Mouse (Mus musculus) liver, embryonic 14.5 days (tissue): ENCODE results near the gene Trim58. TPM values are rescaled to one million over a fixed set of nuclear protein-coding genes. Genes with fewer than 3 reads are reported as not detected.

Experiments used
- ATAC-seq: fragments of 200-750 bp; cut with Nextera tagmentation; 2 replicates; pipeline ENCODE4 v1.8.0; 2017; ENCODE audit warnings: moderate number of reproducible peaks, mild to moderate bottlenecking, moderate library complexity; ENCODE audit not compliant: insufficient read depth
- DNase-seq, 3 experiments: peaks; one replicate each; pipeline ENCODE4 v3.0.0-alpha.2; 2012 to 2013; ENCODE audit warnings: low read depth in 3 of 3, low spot score in 3 of 3
- H3K27ac ChIP-seq: fragments of 300-500 bp; sonication (generic); 2 replicates; pipeline ENCODE4 v1.5.1; 2014; ENCODE audit warnings: moderate library complexity, mild to moderate bottlenecking, control low read depth, inconsistent platforms
- H3K27me3 ChIP-seq: fragments of 300-500 bp; sonication (generic); 2 replicates; pipeline ENCODE4 v1.6.1; 2014; ENCODE audit warnings: mild to moderate bottlenecking, low read length, moderate library complexity; ENCODE audit not compliant: control insufficient read depth, insufficient read depth
- H3K36me3 ChIP-seq: fragments of 300-500 bp; sonication (generic); replicated peaks from 2 replicates; pipeline ENCODE4 v1.6.1; 2014; ENCODE audit warnings: low read depth; ENCODE audit not compliant: control insufficient read depth, insufficient read depth
- H3K4me1 ChIP-seq, 2 experiments: fragments of 200-500 bp in 1 of 2; fragments of 300-500 bp in 1 of 2; sonication (generic) in 1 of 2; replicated peaks; 2 replicates each; pipeline ENCODE4 v1.6.1; 2012 to 2014; ENCODE audit warnings: antibody characterized with exemption in 1 of 2, inconsistent platforms in 1 of 2, low read length in 1 of 2; ENCODE audit not compliant: control insufficient read depth in 2 of 2, insufficient read depth in 2 of 2
- H3K4me2 ChIP-seq: fragments of 300-500 bp; sonication (generic); 2 replicates; pipeline ENCODE4 v1.6.1; 2014; ENCODE audit warnings: low read depth, mild to moderate bottlenecking, control low read depth, moderate library complexity
- H3K4me3 ChIP-seq, 2 experiments: fragments of 200-500 bp in 1 of 2; fragments of 300-500 bp in 1 of 2; sonication (generic) in 1 of 2; 2 replicates each; pipeline ENCODE4 v1.5.1; 2012 to 2014; ENCODE audit warnings: low read depth in 2 of 2, low read length in 2 of 2, mild to moderate bottlenecking in 2 of 2, control low read depth in 1 of 2, inconsistent platforms in 1 of 2, moderate library complexity in 1 of 2; ENCODE audit not compliant: insufficient read depth in 1 of 2
- H3K9ac ChIP-seq: fragments of 300-500 bp; sonication (generic); replicated peaks from 2 replicates; pipeline ENCODE4 v1.6.1; 2014; ENCODE audit warnings: mild to moderate bottlenecking, control low read depth, moderate library complexity
- H3K9me3 ChIP-seq: fragments of 300-500 bp; sonication (generic); 2 replicates; pipeline ENCODE4 v1.6.1; 2016; ENCODE audit warnings: low read length, mixed read lengths; ENCODE audit not compliant: control insufficient read depth
- CTCF ChIP-seq: IDR thresholded peaks from 2 replicates; pipeline ENCODE4 v1.5.1; 2016; ENCODE audit warnings: antibody characterized with exemption, low read depth, control low read depth
- EP300 ChIP-seq: IDR thresholded peaks from 2 replicates; pipeline ENCODE4 v1.6.1; 2016; ENCODE audit warnings: antibody characterized with exemption, low read depth
- whole genome bisulfite sequencing: fragments of 180-500 bp; shearing (Covaris S2); extraction: QIAGEN DNeasy Blood & Tissue Kit; methylation state at CpG from one replicate; pipeline ENCODE4 v1.1.7; 2014; ENCODE audit not compliant: insufficient replicate concordance; 5-methylcytosine and 5-hydroxymethylcytosine counted together
- polyA plus RNA-seq, 2 experiments: library from polyadenylated mRNA; depleted of rRNA in 1 of 2; stranded (reverse) in 1 of 2; unstranded in 1 of 2; fragments of >200 nt; fragmentation: Nextera tagmentation in 1 of 2; extraction: Ambion mirVana in 1 of 2; gene quantifications; 2 replicates each; pipeline versions ENCODE4 v1.2.1 to v1.2.3; 2012 to 2014

Trim58 gene
- polyA plus RNA-seq (2012; rRNA removed), result 9.1 and 10.5 TPM in 2 replicates
- 10.5 and 11.8 TPM in 2 replicates for polyA plus RNA-seq (2014; fragmentation: Nextera tagmentation; extraction: Ambion mirVana)

GRCm38 (mm10) chr11:58640272-58640867 is at the start of gene Trim58:
Gene Trim58, plus strand, starts transcription at chr11:58640465.
- DNase-seq (peak in 1 of 3 experiments; percentile 58), ATAC-seq (peak; percentile 45)
- Histone ChIP-seq H3K9me3 (no peaks in the 10 kb centered on the region), H3K9ac (peak within 1 kb of the TSS; percentile 98), H3K4me2 (peak within 1 kb of the TSS; percentile 75), H3K27me3 (no peaks in the 10 kb centered on the region), H3K4me1 (peaks cover 21 to 25% of the 10 kb centered on the region in 2 experiments), H3K36me3 (peaks cover 27% of the 10 kb centered on the region), H3K4me3 (peak within 1 kb of the TSS; percentile 77 to 80), H3K27ac (peak within 1 kb of the TSS; percentile 98)
- TF ChIP-seq EP300 (0 out of 2 replicates have a peak, but pooled peaks have one; percentile 8), CTCF (peak; percentile 18; the same call in 1 of the 2 replicates)
- 2% methylated on average over 34 of the region's 34 CpGs for WGBS

GRCm38 (mm10) chr11:58594814-58595213 is 45.5 kb upstream of the Trim58 start, which contains the start of gene Olfr324:
Gene Olfr324, plus strand, starts transcription at chr11:58595114.
- Histone ChIP-seq H3K4me3 (no peak within 1 kb of the TSS), H3K27me3 (no peaks in the 10 kb centered on the region), H3K4me1 (peaks cover 0 to 2% of the 10 kb centered on the region in 2 experiments; a peak in 1 of 4 replicates), H3K4me2 (no peak within 1 kb of the TSS), H3K9me3 (no peaks in the 10 kb centered on the region), H3K9ac (no peak within 1 kb of the TSS), H3K27ac (no peak within 1 kb of the TSS), H3K36me3 (no peaks in the 10 kb centered on the region)
- DNase-seq (no peak), ATAC-seq (no peak)
- WGBS, result 58% methylated on average over 6 of the region's 6 CpGs
- TF ChIP-seq CTCF (no peak), EP300 (no peak)

- H3K27me3 ChIP-seq, result no peaks in the 10 kb centered on the region
- no peak overlapping the region for H3K9ac ChIP-seq
- DNase-seq (peak in 2 of 3 experiments; percentile 67 to 68), ATAC-seq (no peak)
- H3K9me3 ChIP-seq, result no peaks in the 10 kb centered on the region
- no peak overlapping the region for H3K4me2 ChIP-seq
- WGBS, result 55% methylated on average over 13 of the region's 13 CpGs
- H3K4me1 ChIP-seq, result peaks cover 0 to 2% of the 10 kb centered on the region in 2 experiments; a peak in 1 of 4 replicates
- TF ChIP-seq EP300 (no peak), CTCF (no peak)
- H3K4me3 ChIP-seq, result no peak overlapping the region
- no peaks in the 10 kb centered on the region for H3K36me3 ChIP-seq
- H3K27ac ChIP-seq, result no peak overlapping the region
These were observed 42.4 kb upstream of the Trim58 start for GRCm38 (mm10) chr11:58597837-58598236.

GRCm38 (mm10) chr11:58602062-58602461 is 38.2 kb upstream of the Trim58 start:
- DNase-seq, result no peak
- H3K9ac ChIP-seq, result no peak overlapping the region
- ATAC-seq, result no peak
- no peaks in the 10 kb centered on the region for H3K9me3 ChIP-seq
- no peak overlapping the region for H3K4me2 ChIP-seq
- no peak overlapping the region for H3K27ac ChIP-seq
- H3K4me1 ChIP-seq, result peaks cover 3 to 8% of the 10 kb centered on the region in 2 experiments; a peak in 1 of 4 replicates
- H3K4me3 ChIP-seq, result no peak overlapping the region
- TF ChIP-seq EP300, result no peak
- no peak for TF ChIP-seq CTCF
- H3K36me3 ChIP-seq, result no peaks in the 10 kb centered on the region
- no peaks in the 10 kb centered on the region for H3K27me3 ChIP-seq

GRCm38 (mm10) chr11:58602800-58603560 is 37.3 kb upstream of the Trim58 start:
- TF ChIP-seq EP300 (no peak), CTCF (no peak)
- no peaks in the 10 kb centered on the region for H3K36me3 ChIP-seq
- H3K4me2 ChIP-seq, result no peak overlapping the region
- ATAC-seq (no peak), DNase-seq (no peak)
- H3K4me1 ChIP-seq, result peaks cover 3 to 8% of the 10 kb centered on the region in 2 experiments; a peak in 1 of 4 replicates
- no peak overlapping the region for H3K27ac ChIP-seq
- H3K27me3 ChIP-seq, result no peaks in the 10 kb centered on the region
- H3K9me3 ChIP-seq, result no peaks in the 10 kb centered on the region
- 59% methylated on average over 6 of the region's 6 CpGs for WGBS
- no peak overlapping the region for H3K4me3 ChIP-seq
- no peak overlapping the region for H3K9ac ChIP-seq
